Mouse (Mus musculus) C2C12 (cell line): ENCODE results near the gene B4galt5.

Experiments used
- CEBPB ChIP-seq: IDR thresholded peaks from one replicate; pipeline ENCODE4 v1.6.1; 2011; ENCODE audit warnings: low read depth, mild to moderate bottlenecking, control low read depth, moderate library complexity
- CTCF ChIP-seq: IDR thresholded peaks from one replicate; pipeline ENCODE4 v1.5.1; 2011; ENCODE audit not compliant: control insufficient read depth, insufficient read depth, insufficient read length
- MAX ChIP-seq: IDR thresholded peaks from one replicate; pipeline ENCODE4 v1.6.1; 2011; ENCODE audit warnings: mild to moderate bottlenecking, control low read depth

DNA sequence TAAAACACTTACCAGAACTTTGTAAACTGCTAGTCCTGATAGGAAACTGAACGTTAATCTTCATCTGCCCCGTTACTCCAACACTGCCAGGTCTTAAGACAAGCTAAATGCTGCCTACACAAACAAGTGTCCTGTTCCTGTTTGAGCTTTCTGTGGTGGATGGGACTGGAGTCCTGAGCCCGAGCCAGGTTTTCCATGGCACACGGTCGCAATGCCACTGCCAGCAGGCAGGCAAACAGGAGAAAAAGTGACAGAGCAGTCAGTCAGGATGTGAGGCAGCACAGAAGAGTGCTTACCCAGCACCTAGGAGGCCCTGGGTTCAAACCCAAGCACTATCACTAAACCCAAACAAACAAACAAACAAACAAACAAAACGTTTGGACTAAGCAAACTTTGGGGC lies 20.6 kb downstream of the B4galt5 start:
- TF ChIP-seq CTCF (no peak), CEBPB (no peak), MAX (no peak)
